Mouse (Mus musculus): ENCODE results near the gene Myo1g. TPM values are rescaled to one million over a fixed set of nuclear protein-coding genes. Genes with fewer than 3 reads are reported as not detected.

The Myo1g gene
- polyA plus RNA-seq, 1 experiment from 2014 or later = 1.3 TPM

GRCm38 (mm10) chr11:6472076-6472475 lies 48.7 kb downstream of the Myo1g start:
- no peaks in the 10 kb centered on the region for H3K9me3 ChIP-seq (ENCODE audit: control insufficient read depth, low read depth, low read length)
- peak overlapping the region; percentile 96 for H3K4me3 ChIP-seq (ENCODE audit: low read depth, low read length)

GRCm38 (mm10) chr11:6471493-6471892 lies 49.3 kb downstream of the Myo1g start:
- Histone ChIP-seq H3K4me2 (replicated peaks; ENCODE audit: low read depth, low read length) (peak overlapping the region; percentile 77), H3K4me1 (ENCODE audit: control insufficient read depth, insufficient read depth, low read length) (peaks cover 30% of the 10 kb centered on the region), H3K4me3 (ENCODE audit: low read depth, low read length) (peak overlapping the region; percentile 96), H3K9ac (replicated peaks; ENCODE audit: low read depth, low read length) (0 out of 2 replicates have a peak overlapping the region, but pooled peaks have one; percentile 28), H3K27ac (ENCODE audit: low read length) (peak overlapping the region; percentile 69), H3K36me3 (ENCODE audit: control insufficient read depth, insufficient read depth, low read length) (peaks cover 7% of the 10 kb centered on the region; the same call in 1 of the 2 replicates), H3K27me3 (ENCODE audit: control insufficient read depth, insufficient read depth, low read length) (no peaks in the 10 kb centered on the region), H3K9me3 (ENCODE audit: control insufficient read depth, low read depth, low read length) (no peaks in the 10 kb centered on the region)
- ATAC-seq (ENCODE audit: insufficient number of reproducible peaks, insufficient read depth, low FRiP score, low read depth) = no peak
- 4% methylated on average over 1 of the region's 1 CpGs for WGBS

More at GRCm38 (mm10) chr11:6472076-6472475, 48.7 kb downstream of the Myo1g start:
- H3K4me2 ChIP-seq (replicated peaks; ENCODE audit: low read depth, low read length) = peak overlapping the region; percentile 77
- H3K27ac ChIP-seq (ENCODE audit: low read length) = peak overlapping the region; percentile 69; the same call in 1 of the 2 replicates
- no peaks in the 10 kb centered on the region for H3K27me3 ChIP-seq (ENCODE audit: control insufficient read depth, insufficient read depth, low read length)
- peaks cover under 1% of the 10 kb centered on the region; the same call in 1 of the 2 replicates for H3K36me3 ChIP-seq (ENCODE audit: control insufficient read depth, insufficient read depth, low read length)
- no peak for ATAC-seq (ENCODE audit: insufficient number of reproducible peaks, insufficient read depth, low FRiP score, low read depth)
- 0 out of 2 replicates have a peak overlapping the region, but pooled peaks have one; percentile 36 for H3K9ac ChIP-seq (replicated peaks; ENCODE audit: low read depth, low read length)
- H3K4me1 ChIP-seq (ENCODE audit: control insufficient read depth, insufficient read depth, low read length) = peaks cover 30% of the 10 kb centered on the region

GRCm38 (mm10) chr11:6471054-6471453 lies 49.7 kb downstream of the Myo1g start:
- Histone ChIP-seq H3K9me3 (ENCODE audit: control insufficient read depth, low read depth, low read length) (no peaks in the 10 kb centered on the region), H3K4me2 (replicated peaks; ENCODE audit: low read depth, low read length) (peak overlapping the region; percentile 77), H3K9ac (replicated peaks; ENCODE audit: low read depth, low read length) (no peak overlapping the region), H3K4me3 (ENCODE audit: low read depth, low read length) (peak overlapping the region; percentile 96), H3K27me3 (ENCODE audit: control insufficient read depth, insufficient read depth, low read length) (no peaks in the 10 kb centered on the region), H3K36me3 (ENCODE audit: control insufficient read depth, insufficient read depth, low read length) (peaks cover 9% of the 10 kb centered on the region; the same call in 1 of the 2 replicates), H3K27ac (ENCODE audit: low read length) (no peak overlapping the region), H3K4me1 (ENCODE audit: control insufficient read depth, insufficient read depth, low read length) (peaks cover 30% of the 10 kb centered on the region)
- no peak for ATAC-seq (ENCODE audit: insufficient number of reproducible peaks, insufficient read depth, low FRiP score, low read depth)
- WGBS = 42% methylated on average over 2 of the region's 2 CpGs

DNA sequence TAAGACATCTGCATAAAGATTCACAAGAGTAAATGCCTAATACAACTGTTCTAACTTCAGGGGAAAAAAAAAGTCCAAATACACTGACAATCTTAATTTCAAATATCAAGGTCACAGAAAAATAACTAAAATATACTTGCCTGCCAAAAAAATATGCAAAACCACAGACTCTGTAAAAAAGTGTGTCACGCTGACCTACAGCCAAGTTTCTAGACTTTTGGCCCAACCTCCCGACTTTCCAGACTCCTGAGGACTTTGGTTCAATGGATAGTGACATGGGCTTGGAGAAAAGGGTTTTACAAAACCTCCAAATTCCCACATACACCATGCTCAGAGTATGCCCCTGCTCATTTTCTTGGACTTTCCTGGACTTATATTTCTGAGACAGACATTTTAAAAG lies 52.2 kb downstream of the Myo1g start:
- peaks cover 11% of the 10 kb centered on the region; the same call in 1 of the 2 replicates for H3K36me3 ChIP-seq (ENCODE audit: control insufficient read depth, insufficient read depth, low read length)
- ATAC-seq (ENCODE audit: insufficient number of reproducible peaks, insufficient read depth, low FRiP score, low read depth) = no peak
- no peak overlapping the region for H3K4me3 ChIP-seq (ENCODE audit: low read depth, low read length)
- no peaks in the 10 kb centered on the region for H3K27me3 ChIP-seq (ENCODE audit: control insufficient read depth, insufficient read depth, low read length)
- H3K4me2 ChIP-seq (replicated peaks; ENCODE audit: low read depth, low read length) = no peak overlapping the region
- peaks cover 24% of the 10 kb centered on the region for H3K4me1 ChIP-seq (ENCODE audit: control insufficient read depth, insufficient read depth, low read length)
- no peak overlapping the region for H3K9ac ChIP-seq (replicated peaks; ENCODE audit: low read depth, low read length)
- H3K27ac ChIP-seq (ENCODE audit: low read length) = no peak overlapping the region
- WGBS = 78% methylated on average over 2 of the region's 2 CpGs
- H3K9me3 ChIP-seq (ENCODE audit: control insufficient read depth, low read depth, low read length) = no peaks in the 10 kb centered on the region

DNA sequence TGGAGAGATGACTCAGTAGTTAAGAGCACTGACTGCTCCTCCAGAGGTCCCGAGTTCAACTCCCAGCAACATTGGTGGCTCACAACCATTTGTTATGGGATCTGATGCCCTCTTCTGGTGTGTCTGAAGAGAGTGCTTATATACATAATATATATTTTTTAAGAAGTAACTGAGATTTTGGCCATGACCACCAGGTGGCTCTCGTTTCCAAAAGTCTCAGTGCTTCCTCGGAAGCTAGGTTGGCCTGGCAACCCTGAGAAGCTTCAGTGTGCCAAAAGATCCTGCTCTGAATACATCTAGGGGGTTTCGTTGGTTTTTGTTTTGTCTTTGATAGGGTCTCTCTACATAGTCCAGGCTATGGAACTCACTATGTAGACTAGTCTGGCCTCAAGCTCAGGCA lies 55.6 kb downstream of the Myo1g start:
- WGBS = 26% methylated on average over 4 of the region's 4 CpGs
- no peaks in the 10 kb centered on the region for H3K27me3 ChIP-seq (ENCODE audit: control insufficient read depth, insufficient read depth, low read length)
- H3K9ac ChIP-seq (replicated peaks; ENCODE audit: low read depth, low read length) = no peak overlapping the region
- H3K4me1 ChIP-seq (ENCODE audit: control insufficient read depth, insufficient read depth, low read length) = peaks cover 4% of the 10 kb centered on the region
- peaks cover 11% of the 10 kb centered on the region; the same call in 1 of the 2 replicates for H3K36me3 ChIP-seq (ENCODE audit: control insufficient read depth, insufficient read depth, low read length)
- no peak for ATAC-seq (ENCODE audit: insufficient number of reproducible peaks, insufficient read depth, low FRiP score, low read depth)
- no peak overlapping the region for H3K4me3 ChIP-seq (ENCODE audit: low read depth, low read length)
- no peak overlapping the region for H3K27ac ChIP-seq (ENCODE audit: low read length)
- no peak overlapping the region for H3K4me2 ChIP-seq (replicated peaks; ENCODE audit: low read depth, low read length)
- no peaks in the 10 kb centered on the region for H3K9me3 ChIP-seq (ENCODE audit: control insufficient read depth, low read depth, low read length)

GRCm38 (mm10) chr11:6463159-6463837 lies 57.5 kb downstream of the Myo1g start:
- Histone ChIP-seq H3K36me3 (ENCODE audit: control insufficient read depth, insufficient read depth, low read length) (peaks cover 11% of the 10 kb centered on the region; the same call in 1 of the 2 replicates), H3K9me3 (ENCODE audit: control insufficient read depth, low read depth, low read length) (no peaks in the 10 kb centered on the region), H3K4me2 (replicated peaks; ENCODE audit: low read depth, low read length) (no peak overlapping the region), H3K27me3 (ENCODE audit: control insufficient read depth, insufficient read depth, low read length) (no peaks in the 10 kb centered on the region), H3K4me3 (ENCODE audit: low read depth, low read length) (no peak overlapping the region), H3K4me1 (ENCODE audit: control insufficient read depth, insufficient read depth, low read length) (no peaks in the 10 kb centered on the region), H3K27ac (ENCODE audit: low read length) (no peak overlapping the region), H3K9ac (replicated peaks; ENCODE audit: low read depth, low read length) (no peak overlapping the region)
- no peak for ATAC-seq (ENCODE audit: insufficient number of reproducible peaks, insufficient read depth, low FRiP score, low read depth)
- WGBS = 85% methylated on average over 6 of the region's 6 CpGs

Small RNA genes within 50 kb of the gene (microRNA-seq; reads per million reads assigned to microRNA genes)
- not detected for gene Gm22123

Other genes starting within 250 kb of the Myo1g start
- gene Tmed4, start 246.1 kb downstream of the Myo1g start, polyA plus RNA-seq (2014; fragmentation: Nextera tagmentation; extraction: Ambion mirVana) = 119 and 125 TPM in 2 replicates
- 89.1 and 90.4 TPM in 2 replicates for gene Ogdh, start 229.3 kb downstream of the Myo1g start, polyA plus RNA-seq (2014; fragmentation: Nextera tagmentation; extraction: Ambion mirVana)
- gene Zmiz2, start 131.9 kb downstream of the Myo1g start, polyA plus RNA-seq (2014; fragmentation: Nextera tagmentation; extraction: Ambion mirVana) = 12.6 and 14.3 TPM in 2 replicates
- gene Ppia, start 105.5 kb downstream of the Myo1g start, polyA plus RNA-seq (2014; fragmentation: Nextera tagmentation; extraction: Ambion mirVana) = 5,529 and 5,614 TPM in 2 replicates
- gene H2afv, start 76.5 kb downstream of the Myo1g start, polyA plus RNA-seq (2014; fragmentation: Nextera tagmentation; extraction: Ambion mirVana) = 524 and 623 TPM in 2 replicates
- 34.6 and 35.5 TPM in 2 replicates for gene Purb, start 45.0 kb downstream of the Myo1g start, polyA plus RNA-seq (2014; fragmentation: Nextera tagmentation; extraction: Ambion mirVana)
- 82.8 and 86.2 TPM in 2 replicates for gene Ccm2, start 25.9 kb upstream of the Myo1g start, polyA plus RNA-seq (2014; fragmentation: Nextera tagmentation; extraction: Ambion mirVana)
- 6.1 and 9.2 TPM in 2 replicates for gene Nacad, start 85.1 kb upstream of the Myo1g start, polyA plus RNA-seq (2014; fragmentation: Nextera tagmentation; extraction: Ambion mirVana)
- gene Tbrg4, start 105.1 kb upstream of the Myo1g start, polyA plus RNA-seq (2014; fragmentation: Nextera tagmentation; extraction: Ambion mirVana) = 37.1 TPM in 2 replicates
- gene Wap, start 117.7 kb upstream of the Myo1g start, polyA plus RNA-seq (2014; fragmentation: Nextera tagmentation; extraction: Ambion mirVana) = not detected in 2 replicates
- 8.5 and 8.7 TPM in 2 replicates for gene Ramp3, start 137.6 kb upstream of the Myo1g start, polyA plus RNA-seq (2014; fragmentation: Nextera tagmentation; extraction: Ambion mirVana)